Mouse (Mus musculus): ENCODE results near the gene Ccr10. TPM values are rescaled to one million over a fixed set of nuclear protein-coding genes. Genes with fewer than 3 reads are reported as not detected.
"Not testable (repeated sequence)": the region's sequence is repeated elsewhere in the genome, so short reads cannot be mapped to it uniquely, and the experiment has no call there.

Gene Ccr10
- total RNA-seq, 2 experiments from 2014 or later = 0.19 to 0.26 TPM

DNA sequence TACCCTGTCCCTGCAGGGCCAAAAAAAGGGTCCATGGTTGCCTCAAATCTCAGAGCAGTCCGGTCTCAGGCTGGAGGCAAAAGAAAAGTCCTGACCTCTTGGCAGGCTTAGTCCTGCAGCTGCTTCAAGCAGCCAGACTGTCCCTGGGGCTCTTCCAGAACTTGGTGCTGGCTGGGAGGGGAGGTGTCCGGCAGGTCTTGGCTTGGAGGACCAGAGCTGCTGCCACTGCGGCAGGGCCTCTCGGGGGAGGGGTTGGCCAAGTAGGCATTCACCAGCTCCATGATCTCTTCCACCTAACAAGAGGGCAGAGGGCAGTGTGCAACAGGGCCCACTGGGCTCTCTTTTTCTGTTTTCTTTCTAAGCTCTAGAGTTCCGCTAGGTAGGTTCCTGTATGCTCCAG, 12.5 kb downstream of the Ccr10 start:
- peak in 1 of 2 experiments; percentile 40 for DNase-seq (ENCODE audit: low spot score in 2 of 2)
- intact Hi-C loops (cut with DNase I) = no loop called here

DNA sequence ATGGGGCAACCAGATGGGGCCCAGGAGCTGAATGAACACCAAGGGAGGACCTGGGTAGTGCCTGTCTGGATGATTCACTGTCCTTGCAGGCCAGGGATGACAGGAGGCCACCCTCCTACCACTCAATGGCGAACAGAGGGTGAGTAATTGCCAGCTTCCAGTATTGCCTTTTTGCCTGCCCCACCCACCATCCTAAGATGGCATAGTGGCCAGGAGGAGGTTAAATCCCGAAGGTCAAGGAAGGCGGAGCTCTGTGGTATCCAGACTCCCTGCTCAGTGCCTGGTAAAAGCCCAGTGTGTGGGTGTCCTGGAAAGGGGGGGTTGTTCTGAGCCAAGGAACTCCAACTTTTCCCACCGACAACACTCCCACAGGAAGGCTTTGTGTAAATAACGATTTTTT, 12.9 kb downstream of the Ccr10 start:
- intact Hi-C loops (cut with DNase I) = no loop called here

DNA sequence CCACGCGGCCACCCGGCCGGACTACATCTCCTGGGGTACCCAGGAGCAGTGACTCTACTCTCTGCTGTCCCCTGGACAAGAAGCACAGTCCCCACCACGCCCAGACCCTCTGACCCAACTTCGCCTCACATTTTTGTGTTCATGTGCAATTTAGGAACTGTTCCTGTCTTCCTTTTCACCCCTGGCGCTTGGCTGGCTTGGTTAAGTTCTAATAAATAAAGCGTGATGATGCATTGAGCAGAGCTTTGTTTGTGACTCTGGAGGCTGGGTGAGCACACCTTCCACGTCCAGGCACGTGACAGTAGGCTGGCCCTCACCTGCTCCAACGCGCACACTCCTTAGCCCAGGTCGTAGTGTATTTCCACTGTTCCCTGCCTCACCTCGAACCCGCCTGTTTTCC, 13.7 kb downstream of the Ccr10 start:
- intact Hi-C loops (cut with DNase I) = no loop called here
- DNase-seq (ENCODE audit: low spot score in 2 of 2) = no peak

More for the DNA sequence above, 12.9 kb downstream of the Ccr10 start:
- DNase-seq (ENCODE audit: low spot score in 2 of 2) = no peak

DNA sequence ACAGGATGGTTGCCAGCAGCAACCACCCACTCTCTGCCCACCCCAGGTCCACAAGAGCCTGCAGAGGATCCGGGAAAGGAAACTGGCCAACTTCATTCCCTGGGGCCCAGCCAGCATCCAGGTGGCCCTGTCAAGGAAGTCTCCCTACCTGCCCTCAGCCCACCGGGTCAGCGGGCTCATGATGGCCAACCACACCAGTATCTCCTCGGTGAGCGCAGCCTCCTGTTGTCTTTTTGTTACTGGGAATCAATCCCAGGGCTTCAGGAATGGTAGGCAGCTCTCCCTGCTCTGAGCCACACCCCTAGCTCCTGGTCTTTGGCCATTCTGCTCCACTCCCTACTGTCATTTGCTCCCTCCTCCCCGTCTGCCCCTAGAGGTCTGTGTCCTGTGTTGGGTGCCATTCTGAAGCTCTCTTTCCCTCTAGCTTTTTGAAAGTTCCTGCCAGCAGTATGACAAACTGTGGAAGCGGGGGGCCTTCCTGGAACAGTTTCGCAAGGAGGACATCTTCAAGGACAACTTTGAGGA, 14.2 kb downstream of the Ccr10 start:
- intact Hi-C loops (cut with DNase I); DNase-seq (ENCODE audit: low spot score in 2 of 2): not testable (repeated sequence)

DNA sequence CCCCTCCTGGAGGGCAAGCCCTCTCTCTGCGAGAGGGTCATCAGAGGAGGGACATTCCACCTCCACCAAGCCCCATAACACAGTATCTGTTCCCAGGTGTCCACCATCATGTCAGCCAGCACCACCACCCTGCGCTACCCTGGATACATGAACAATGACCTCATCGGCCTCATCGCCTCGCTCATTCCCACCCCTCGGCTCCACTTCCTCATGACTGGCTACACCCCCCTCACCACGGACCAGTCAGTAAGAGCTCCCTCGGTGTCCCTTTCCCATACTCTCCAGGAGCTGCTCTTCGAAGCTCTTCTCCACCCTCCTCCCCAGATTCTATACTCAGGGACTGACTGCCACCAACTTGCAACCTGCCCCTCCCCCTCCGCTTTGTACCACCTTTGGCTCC, 15.1 kb downstream of the Ccr10 start:
- DNase-seq (ENCODE audit: low spot score in 2 of 2); intact Hi-C loops (cut with DNase I): not testable (repeated sequence)

DNA sequence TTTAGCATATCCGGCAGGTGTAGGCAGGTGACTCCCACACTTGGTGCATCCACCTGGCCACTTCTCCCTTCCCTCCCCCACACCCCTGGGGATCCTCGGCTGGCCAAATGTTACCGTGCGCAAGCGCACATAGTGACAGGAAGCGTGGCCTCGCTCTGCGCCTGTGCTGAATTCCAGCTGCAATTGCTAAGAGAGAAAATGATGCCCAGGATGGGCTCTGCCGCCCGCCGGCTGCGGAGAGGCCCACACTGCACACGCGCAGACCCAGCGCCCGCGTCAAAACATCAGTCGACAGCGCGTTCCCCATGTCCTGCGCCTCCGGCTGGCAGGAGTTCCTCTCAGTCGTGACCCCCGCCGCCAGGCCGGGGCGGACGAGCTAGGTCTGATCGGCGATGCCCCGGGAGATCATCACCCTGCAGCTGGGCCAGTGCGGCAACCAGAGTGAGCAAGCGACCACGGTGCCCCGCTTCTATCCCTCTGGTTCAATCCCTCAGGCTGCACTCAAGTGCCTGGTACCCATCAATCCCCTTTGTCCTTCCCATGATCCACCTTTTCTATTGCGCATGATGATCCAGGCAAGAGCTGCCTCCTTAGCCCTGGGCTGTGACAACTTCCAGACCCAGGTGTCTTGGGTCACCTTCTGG, 19.4 kb downstream of the Ccr10 start, which contains the start of gene Tubg2:
Tubg2 (plus strand) TSS at position 180 of the 644 bp plus-strand sequence.
- peak; percentile 82 to 88 for DNase-seq (ENCODE audit: low spot score in 2 of 2)
- intact Hi-C loops (cut with DNase I) = no loop called here

DNA sequence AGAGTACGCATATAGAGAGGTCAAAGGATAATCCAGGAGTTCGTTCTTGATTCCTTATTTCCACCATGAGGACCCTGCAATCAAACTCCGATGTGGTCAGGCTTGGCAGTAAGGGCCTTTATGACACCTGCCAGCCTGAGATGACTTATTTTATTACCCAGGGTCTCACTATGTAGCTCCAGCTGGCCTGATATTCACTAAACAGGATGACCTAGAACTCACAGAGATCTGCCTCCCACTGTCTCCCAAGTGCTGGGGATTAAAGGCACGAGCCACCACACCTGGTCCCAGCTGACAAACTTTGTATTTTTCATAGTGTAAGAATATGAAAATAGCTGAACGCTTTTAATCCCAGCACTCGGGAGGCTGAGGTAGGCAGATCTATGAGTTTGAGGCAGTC, 20.1 kb downstream of the Ccr10 start:
- DNase-seq (ENCODE audit: low spot score in 2 of 2) = no peak
- intact Hi-C loops (cut with DNase I) = no loop called here

DNA sequence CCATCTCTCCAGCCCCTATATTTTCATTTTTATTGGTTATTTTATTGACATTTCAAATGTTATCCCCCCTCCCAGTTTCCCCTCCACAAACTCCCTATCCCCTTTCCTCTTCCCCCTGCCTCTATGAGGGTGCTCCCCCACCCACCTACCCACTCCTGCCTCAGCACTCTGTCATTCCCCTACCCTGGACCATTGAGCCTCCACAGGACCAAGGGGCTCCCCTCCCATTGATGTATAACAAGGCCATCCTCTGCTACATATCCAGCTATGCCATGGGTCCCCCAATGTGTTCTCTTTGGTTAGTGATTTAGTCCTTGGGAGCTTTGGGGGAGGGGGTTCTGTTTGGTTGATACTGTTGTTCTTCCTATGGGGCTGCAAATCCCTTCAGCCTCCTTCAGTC, 20.6 kb downstream of the Ccr10 start:
- intact Hi-C loops (cut with DNase I) = no loop called here

DNA sequence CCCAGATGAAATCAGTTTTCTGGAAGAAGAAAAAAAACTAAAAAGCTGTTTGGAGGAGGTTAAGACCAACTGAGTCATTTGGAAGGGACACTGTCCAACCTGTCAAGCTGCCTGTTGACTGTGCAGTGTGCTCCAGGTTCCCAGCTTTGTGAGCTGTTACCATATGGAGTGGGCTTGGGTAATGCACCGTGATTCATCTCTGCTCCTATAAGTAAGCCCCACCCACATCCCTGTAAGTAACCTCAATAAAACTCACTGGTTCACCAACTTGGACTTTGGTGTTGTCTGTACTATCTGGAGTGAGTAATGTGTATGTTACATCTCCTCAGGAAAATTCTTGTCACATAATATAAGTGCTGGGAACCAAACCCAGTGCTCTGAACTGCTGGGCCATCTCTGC, 22.4 kb downstream of the Ccr10 start:
- intact Hi-C loops (cut with DNase I) = no loop called here
- no peak for DNase-seq (ENCODE audit: low spot score in 2 of 2)

More for the DNA sequence above, 20.6 kb downstream of the Ccr10 start:
- DNase-seq (ENCODE audit: low spot score in 2 of 2) = no peak

DNA sequence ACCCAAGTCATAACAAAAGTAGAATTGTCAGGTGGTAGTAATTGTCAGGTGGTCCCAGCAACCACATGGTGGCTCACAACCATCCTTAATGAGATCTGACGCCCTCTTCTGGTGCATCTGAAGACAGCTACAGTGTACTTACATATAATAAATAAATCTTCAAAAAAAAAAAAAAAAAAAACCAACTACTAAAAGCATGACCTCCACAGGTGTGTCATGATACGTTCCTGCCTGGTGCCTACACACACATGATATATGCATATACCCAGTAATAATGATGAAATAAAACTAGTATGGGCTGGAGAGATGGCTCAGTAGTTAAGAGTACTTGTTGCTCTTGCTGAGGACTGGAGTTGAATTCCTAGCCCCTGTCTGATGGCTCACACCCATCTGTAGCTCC, 24.2 kb downstream of the Ccr10 start:
- no peak for DNase-seq (ENCODE audit: low spot score in 2 of 2)
- intact Hi-C loops (cut with DNase I) = no loop called here

DNA sequence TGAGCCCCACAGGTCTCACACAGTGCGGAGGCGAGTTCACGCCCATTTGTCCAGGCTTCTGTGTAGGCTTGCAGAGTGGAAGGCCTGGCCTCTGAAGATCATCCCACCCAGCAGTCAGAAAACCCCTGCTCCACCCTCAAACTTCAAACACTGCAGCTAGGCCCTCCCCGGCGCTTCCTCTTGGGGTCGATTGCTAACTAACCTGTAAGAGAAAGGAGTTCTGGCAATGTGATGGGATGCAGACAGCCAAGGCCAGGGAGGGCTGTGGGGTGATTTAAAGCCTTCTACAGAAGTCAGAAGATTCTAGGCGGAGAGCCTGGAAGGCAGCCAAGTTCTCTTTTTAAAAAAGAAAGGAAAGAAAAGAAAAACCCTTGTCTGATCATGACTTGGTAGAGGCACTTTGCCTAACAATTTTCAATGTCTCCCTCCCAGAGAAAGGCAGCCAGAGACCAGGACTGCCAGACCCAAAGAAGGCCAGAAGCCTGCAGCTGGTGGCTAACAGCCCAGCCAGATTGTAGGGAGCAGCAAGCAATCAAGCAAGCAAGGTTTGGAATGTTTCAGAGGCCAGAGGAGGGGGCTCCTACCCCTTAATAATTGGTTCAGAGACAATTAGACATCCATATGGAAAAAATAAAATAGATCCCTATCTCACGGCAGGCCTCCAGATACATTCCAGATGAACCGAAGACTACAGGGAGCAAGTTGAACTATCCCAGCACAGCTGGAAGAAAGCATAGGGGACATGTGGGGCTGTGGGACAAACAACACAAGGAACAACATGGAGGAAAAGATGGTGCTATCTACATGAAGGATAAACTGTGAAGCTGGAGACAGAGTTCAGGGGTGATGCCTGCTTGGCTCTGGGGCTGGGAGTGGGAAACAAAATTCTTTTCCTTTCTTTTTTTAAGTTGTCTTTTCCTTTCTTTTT, 25.8 kb downstream of the Ccr10 start:
- DNase-seq (ENCODE audit: low spot score in 2 of 2) = no peak
- intact Hi-C loops (cut with DNase I) = no loop called here

DNA sequence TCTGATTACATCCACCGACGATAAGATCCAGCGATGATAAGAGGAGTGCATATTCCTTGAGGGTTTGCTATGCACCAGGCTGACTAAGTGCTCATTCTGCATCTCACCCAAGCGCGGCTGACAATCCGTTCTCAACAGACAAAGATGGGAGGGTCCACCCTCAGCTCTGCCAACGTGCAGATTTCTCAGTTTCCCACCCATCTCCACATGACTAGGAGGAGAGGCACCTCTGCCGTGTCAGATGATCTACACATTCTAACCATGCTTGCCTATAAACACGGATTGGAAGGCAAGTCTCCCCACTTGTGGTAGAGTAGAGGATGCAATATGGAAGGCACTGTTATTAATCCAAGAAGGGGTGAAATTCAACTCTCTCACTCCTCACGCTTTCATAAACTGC, 26.5 kb downstream of the Ccr10 start:
- intact Hi-C loops (cut with DNase I) = no loop called here

DNA sequence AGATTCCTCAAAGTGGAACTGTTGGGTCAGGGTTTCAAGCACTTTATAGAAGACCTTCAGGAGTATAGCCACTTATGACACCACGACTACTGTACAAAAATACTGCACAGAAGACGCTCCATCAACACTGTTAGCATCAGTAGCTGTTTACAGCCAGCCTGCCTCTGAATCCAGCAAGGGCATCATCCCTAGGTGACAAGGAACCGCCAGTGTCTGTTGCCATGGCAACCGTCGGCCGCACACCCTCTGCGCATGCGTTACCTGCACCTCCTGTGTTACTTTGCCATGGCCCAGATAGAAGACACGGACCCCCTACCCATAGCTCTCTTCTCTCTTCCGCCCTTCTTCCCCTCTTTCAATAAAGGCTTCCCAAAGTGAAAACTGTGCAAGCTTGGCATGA, 28.9 kb downstream of the Ccr10 start:
- intact Hi-C loops (cut with DNase I) = no loop called here
- peak; percentile 42 to 59 for DNase-seq (ENCODE audit: low spot score in 2 of 2)

More for the DNA sequence above, 26.5 kb downstream of the Ccr10 start:
- DNase-seq (ENCODE audit: low spot score in 2 of 2) = no peak

DNA sequence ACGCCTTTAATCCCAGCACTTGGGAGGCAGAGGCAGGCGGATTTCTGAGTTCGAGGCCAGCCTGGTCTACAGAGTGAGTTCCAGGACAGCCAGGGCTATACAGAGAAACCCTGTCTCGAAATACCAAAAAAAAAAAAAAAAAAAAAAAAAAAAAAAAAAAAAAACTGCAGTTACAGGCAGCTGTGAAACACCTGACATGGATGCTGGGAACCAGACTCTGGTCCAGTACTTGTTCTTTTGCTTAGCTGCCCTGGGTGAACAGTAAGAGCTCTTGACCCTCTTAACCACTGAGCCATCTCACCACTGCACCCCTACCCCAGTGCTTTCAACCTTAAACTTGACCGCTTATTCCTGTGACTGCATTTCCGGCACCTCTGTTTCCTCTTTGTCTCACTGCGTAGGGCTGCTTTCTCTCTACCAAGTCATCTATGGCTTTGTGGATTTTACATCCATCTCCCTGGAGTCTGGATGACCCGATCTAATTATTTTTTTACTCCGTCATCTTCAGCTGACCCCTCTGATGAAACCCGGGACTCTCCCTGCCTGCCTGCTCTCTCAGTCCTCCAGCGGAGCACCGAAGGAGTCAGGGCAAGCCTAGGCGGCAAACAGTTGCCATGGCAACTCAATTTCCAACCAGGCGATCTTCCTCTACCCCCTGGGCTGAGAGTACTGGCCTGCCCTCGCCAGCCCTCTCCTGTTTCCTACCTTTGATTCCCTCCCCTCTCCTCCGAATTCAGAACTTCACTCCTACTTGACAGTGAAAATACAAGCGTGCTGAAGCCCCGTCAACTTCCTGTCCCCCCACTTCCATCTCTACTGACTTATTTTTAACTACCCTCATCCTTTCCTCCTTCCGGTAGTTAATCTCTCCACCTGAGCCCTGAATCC, 31.7 kb downstream of the Ccr10 start:
- intact Hi-C loops (cut with DNase I) = no loop called here
- no peak for DNase-seq (ENCODE audit: low spot score in 2 of 2)

DNA sequence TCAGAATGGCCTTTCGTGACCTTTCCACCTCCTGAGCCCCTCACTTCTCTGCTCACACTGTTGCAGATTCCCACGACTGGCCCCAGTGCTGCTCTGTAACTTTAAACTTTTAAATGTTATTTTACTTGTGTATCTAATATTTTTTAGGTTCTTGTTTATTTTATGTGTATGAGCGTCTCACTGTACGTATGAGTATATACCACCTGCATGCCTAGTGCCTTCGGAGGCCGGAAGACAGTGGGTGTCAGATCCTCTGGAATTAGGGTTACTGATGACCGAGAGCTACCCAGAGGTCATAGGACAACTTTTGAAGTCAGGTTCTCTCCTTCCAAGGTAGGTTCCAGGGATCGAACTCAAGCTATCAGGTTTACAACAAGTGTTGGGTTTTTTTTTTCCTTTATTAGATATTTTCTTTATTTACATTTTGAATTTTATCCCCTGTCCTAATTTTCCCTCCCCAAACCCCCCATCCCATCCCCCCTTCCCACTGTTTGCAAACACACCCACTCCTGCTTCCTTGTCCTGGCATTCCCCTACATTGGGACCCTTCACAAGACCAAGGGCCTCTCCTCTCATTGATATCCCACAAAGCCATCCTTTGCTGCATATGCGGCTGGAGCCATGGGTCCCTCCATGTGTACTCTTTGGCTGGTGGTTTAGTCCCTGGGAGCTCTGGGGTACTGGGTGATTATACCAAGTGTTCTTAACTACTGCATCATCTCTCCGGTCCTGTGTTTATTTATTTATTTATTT, 32.9 kb downstream of the Ccr10 start:
- intact Hi-C loops (cut with DNase I) = no loop called here
- no peak for DNase-seq (ENCODE audit: low spot score in 2 of 2)

DNA sequence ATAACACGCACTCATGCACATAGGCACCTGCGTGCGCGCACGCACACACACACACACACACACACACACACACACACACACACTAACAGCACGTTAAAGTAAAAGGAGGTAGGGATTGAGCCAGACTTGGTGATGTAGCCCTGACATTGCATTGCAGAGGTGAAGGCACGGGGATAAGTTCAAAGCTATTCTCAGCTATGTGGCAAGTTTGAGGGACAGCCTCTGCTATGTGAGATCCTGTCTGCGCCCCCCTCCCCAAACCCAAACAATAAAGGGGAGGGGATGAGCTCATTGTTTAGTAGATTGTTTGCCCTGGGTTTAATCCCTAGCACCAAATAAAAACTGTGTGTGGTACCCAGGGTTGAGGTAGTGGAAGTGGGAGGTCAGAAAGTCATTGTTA, 34.2 kb downstream of the Ccr10 start:
- DNase-seq (ENCODE audit: low spot score in 2 of 2) = no peak

DNA sequence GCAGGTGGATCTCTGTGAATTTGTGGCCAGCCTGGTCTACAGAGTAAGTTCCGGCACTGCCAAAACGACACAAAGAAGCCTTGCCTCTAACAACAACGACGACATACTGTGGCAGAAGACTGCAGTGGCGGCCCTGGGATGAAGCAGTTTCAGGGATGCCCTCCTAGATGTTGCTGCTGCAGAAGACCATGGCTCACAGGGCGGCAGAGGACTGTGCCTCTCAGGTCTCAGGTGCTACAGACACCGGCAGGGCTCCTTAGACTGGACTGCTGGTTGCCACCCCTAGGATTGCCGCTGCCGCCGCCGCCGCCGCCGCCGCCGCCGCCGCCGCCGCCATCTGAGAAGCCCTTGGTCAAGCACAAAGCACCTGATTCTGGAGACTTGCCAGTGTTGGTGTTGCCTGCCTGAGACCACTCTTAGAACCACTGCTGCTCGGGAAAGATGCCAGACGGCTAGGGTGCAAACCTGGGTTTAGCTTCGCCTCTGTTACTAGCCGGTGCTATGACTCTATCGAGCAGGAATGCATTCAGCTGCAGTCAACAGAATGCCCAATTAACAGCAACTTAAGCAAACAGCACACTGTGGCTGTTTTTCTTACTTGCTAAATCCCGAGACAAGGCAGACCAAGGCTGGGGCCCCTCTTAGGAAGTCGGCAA, 35.0 kb downstream of the Ccr10 start:
- no peak for DNase-seq (ENCODE audit: low spot score in 2 of 2)
- intact Hi-C loops (cut with DNase I) = no loop called here

More for the DNA sequence above, 34.2 kb downstream of the Ccr10 start:
- intact Hi-C loops (cut with DNase I) = no loop called here

DNA sequence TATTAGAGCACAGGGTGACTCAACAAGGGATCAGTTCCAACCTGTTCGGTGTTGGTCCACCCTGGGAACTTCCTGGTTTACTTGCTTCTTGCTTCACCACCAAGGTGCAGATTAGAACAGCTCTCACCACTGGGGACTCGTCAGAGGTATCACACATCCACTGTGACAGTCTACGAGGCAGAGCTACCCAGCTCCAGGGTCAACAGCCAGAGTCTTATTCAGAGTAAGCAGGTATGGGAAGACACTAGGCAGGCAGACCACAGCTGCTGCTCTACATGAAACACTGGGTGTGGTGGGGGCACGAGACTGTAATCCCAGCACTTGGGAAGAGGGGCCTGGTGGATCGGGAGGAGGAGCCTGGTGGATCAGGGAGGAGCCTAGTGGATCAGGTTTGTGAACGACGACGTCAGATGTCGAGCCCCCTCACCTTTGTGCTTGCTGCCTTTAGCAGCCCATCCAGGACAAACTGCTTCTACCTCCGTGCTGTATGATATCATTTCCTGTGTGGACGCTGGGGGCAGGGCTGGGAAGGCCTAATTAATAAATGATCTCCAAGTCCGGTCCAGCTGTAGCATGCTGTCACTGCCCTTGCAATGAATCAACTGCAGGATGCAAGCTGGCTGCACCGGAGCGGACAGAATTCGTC, 36.6 kb downstream of the Ccr10 start:
- no peak for DNase-seq (ENCODE audit: low spot score in 2 of 2)
- intact Hi-C loops (cut with DNase I) = no loop called here
